Mouse (Mus musculus) urinary bladder, adult 2 months (tissue): Measurements from ENCODE around the gene Ppp4c. TPM values are rescaled to one million over a fixed set of nuclear protein-coding genes. Genes with fewer than 3 reads are reported as not detected.
"Not testable (repeated sequence)": the region's sequence is repeated elsewhere in the genome, so short reads cannot be mapped to it uniquely, and the experiment has no call there.

Experiments used
- DNase-seq: peaks from one replicate; pipeline ENCODE4 v3.0.0; 2022; ENCODE audit warnings: low spot score
- polyA plus RNA-seq: library from polyadenylated mRNA; depleted of rRNA; stranded (reverse); fragments of >200 nt; gene quantifications from 2 replicates; pipeline ENCODE4 v1.2.3, GENCODE M21; 2012

Ppp4c gene
- polyA plus RNA-seq, 1 experiment: 121 TPM

DNA sequence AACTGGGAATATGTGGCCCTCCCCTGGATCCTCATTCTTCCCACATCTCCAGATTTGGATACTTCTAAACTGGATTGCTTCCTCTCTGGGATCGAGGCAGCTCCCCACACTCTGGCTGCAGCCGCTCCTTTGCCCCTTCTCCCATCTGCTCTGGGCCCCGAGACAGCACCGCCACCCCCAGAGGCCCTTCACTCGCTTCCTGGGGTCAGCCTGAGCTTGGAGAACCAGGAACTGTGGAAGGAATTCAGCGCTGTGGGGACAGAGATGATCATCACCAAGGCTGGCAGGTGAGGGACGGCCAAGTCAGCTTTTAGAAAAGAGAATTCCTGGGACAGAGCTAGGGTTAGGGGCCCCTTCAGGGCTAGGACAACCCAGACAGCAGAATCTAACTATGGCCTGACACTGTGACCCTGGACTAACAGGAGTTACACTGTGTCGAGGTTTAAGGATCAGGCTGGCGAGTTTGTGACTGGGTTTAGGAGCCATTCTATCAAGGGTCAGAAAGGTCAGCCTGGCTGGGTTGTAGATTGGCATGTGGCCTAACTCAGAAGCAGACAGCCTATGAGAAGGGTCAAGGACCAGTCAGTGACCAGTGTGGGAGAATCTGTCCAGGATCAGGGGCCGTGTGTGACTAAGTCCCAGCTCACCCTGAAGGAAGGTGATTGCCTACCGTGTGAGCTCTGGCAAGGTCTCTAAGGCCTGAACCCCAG lies 10.5 kb downstream of the Ppp4c start:
- no peak for DNase-seq

DNA sequence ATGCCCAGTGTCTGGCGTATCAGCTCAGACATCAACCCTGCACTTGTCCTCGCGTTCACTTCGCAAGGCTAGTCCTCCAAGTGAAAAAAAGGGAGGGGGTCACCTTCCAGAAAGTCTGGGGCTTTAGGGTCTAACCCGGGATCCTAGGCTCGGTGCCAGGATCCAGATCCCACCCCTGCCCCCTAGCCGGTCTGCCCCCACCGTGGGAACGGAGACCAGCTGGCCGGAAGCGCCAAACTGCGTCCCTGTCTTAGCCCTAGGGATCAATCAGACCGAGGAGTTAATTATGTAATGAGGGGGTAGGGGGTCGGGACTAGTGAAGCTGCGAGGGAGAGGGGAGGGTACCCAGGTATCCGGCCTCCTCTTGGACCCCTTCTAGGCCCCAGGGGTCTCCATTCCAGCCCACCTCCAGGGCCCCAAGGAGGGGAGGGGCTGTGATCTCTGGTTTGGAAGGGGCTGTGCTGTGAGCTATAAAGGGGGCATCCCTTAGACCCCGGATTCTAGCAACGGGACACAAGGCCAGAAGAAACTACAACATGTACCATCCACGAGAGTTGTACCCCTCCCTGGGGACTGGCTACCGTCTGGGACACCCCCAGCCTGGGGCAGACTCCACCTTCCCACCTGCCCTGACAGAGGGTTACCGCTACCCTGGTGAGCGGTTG lies 11.2 kb downstream of the Ppp4c start, which contains the start of gene Tbx6:
Gene Tbx6, plus strand, starts transcription at position 513 of the 665 bp plus-strand sequence.
- DNase-seq: no peak

DNA sequence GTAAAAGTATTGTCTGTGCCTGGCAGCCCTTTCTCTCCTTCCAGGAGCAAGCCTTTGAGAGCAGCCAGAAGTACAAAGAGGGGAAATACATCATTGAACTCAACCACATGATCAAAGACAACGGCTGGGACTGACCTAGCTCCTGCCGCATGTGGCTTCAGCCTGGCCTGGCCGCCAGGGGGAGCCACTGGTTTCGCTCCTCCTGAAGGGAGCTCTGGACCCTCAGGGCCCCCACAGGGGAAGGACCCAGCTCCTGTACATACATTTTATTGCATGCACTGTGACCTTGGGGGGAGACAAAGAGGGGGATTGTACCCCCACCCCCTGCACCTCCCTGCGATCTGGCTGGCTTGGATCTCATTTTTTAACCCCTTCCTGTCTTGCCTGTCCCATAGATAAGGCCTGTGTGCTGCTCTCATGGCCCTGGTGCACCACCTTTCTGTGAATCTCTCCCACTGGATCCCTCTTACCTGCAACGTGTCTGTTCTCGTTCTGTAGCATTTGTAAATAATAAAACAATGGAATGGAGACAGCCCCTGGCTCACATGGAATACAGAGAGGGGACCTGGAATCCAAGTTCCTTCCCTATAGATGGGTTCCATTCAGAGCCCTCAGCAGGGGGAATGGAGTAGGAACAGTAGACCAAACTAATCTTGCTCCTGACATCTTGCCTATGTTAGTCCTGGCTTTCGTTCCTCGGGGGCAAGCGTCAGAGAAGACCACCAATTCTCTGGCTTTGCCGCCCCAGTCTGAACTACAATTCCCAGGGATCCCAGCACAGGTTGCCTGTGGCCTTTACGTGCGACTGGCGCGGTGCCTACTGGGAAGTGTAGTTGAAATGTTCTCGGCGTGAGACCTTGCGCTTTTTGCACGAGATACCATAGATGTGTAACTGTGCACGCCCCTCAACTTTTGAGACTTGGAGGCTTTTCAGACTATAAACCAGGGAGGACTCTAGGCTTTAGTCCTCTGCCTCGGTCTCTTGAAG lies 12.0 kb downstream of the Ppp4c start:
- DNase-seq: no peak

DNA sequence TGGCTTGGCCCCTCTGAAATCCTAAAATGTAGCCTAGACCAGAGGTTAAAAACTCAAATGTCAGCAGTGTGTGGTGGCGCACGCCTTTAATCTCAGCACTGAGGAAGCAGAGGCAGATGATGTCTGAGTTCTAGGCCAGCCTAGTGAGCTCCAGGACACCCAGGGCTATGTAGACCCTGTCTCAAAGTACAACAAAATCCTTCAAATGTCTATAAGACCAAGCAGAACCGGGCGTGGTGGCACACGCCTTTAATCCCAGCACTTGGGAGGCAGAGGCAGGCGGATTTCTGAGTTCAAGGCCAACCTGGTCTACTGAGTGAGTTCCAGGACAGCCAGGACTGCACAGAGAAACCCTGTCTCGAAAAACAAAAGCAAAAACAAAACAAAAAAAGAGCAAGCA lies 13.2 kb downstream of the Ppp4c start:
- DNase-seq: not testable (repeated sequence)

DNA sequence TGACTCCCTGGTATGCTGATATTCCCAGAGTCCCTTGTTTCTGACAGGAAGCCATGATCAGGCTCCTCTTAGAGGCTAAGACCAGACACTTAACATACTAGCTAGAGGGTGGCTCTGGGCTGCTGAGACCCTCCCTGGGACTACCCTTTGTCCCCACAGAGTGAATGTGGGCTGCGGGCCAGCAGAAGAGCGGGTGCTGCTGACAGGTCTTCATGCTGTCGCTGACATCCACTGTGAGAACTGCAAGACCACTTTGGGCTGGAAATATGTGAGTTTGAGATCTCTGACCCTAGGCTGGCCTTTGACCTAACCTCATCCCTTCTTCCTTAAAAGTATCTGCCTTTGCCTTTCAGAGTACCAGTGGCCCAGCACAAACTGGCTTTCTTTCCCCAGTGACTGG lies 14.1 kb downstream of the Ppp4c start:
- no peak for DNase-seq

DNA sequence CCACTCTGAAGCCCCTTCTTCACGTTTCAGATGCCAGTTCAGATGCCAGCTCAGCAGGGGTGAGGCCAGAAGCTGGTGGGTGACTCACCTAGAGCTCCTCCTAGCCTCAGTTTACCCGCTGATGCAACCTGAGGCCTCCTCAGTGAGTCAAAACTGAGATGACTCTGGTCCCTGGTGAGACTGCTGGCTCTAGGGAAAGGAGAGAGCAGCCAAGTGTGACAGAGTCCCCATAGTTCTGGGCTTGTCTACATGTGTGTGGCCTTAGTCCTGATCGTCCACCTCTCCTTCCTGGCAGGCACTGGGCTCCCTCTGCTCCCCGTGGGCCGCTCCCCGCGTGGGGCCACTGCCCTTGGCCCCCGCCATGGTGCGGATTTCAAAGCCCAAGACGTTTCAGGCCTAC lies 14.8 kb downstream of the Ppp4c start:
- no peak for DNase-seq

DNA sequence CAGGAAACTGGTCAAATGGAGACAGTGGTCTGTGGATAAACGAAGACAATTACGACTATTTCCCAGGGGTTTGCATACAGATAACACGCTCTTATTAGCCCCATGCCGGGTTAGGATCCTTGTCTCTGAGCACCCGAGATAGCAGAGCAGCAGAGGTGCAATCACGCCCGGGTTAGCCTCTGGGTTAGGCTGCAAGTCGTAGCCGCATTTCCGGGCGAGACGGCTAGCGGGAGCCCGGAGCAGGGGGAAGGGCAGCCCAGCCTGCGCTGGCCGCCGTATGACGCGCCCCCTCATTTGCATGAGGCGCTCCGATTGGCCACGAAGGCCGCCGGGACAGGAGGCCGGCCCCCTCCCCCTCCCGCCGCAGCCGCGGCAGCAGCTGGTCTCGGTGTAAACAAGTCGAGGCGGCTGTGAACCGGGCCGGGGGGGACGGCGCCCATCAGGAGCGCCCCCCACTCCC lies 15.7 kb downstream of the Ppp4c start, which contains the start of gene Ypel3:
Gene Ypel3, plus strand, starts transcription at position 358 of the 460 bp plus-strand sequence.
- DNase-seq: peak; percentile 92

DNA sequence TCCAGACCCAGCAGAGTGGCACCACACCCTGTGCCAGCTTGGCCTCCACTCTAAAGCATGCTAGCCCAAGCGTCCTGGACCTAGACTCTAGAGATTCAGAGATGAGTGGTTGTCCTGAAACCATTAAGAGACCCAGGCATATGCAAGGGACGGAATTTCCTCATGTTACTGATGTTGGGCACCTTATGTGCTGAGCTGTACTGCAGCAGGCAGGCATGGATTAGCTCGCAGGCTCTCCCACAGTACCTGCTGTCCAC lies 16.4 kb downstream of the Ppp4c start:
- no peak for DNase-seq

DNA sequence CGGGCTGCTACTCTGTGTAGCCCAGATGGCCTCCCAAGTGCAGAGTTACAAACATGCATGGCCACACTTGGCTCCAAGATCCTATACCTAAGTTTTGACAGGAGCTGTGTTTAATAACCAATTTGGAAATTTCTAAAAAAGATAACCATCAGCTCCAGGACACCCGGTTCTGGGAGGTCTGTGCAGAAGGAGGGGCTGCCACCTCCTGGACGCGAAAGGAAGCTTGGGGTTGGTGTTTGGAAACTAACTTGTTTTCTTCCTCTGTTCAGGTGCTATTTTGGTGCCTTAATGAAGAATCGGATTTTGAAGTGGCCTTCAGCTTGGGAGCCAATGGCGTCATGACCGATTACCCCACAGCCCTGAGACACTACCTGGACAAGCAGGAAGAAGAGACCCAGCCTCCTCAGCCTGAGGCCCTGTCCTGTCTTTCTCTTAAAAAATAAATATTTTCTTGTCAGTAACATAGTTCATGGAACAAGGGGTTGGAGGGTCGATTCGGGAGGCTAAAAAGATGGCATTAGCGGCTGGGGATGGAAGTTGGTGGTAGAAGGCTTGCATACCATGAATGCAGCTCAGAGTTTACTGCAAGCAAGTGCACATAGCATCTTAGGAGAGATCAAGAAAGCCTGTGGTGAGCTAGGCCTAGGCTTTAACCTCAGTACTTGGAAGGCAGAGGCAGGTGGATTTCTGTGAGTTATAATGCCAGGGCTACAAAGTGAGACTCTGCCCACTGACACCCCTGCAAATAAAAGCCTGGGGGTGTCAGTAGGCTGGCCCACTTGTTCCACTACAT lies 16.9 kb downstream of the Ppp4c start:
- DNase-seq: no peak

DNA sequence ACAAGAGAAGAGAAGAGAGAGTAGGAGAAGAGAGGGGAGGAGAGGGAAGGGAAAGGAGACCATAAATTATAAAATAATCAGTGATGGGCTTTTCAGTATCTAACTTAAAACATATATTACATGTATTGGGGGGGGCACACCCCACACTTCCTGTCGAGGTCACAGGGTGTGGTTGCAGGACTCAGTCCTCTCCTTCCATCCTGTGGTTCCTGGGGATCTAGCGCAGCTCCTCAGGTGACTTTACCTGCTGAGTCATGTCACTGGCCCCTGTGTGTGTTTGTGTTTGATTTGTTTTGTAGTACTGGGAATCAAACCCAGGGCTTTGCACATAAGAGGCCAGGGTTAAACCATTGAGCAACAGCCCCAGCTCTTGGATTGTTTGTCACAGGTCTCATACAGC lies 17.8 kb downstream of the Ppp4c start:
- no peak for DNase-seq

DNA sequence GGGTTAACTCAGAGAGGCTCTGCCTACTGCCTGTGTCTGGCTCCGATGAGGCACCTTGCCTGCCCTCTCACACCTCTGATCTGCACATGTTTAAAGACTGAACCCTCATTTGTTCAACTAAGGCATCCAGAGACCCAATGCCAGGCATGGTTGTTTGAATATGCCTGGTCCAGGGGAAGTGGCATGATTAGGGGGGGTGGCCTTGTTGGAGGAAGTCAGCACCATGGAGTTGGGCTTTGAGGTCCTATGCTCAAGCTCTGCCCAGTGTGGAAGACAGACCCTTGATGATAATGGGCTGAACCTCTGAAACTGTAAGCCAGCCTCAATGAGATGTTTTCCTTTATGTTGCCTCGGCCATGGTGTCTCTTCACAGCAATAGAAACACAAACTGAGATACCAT lies 18.9 kb downstream of the Ppp4c start:
- DNase-seq: no peak

DNA sequence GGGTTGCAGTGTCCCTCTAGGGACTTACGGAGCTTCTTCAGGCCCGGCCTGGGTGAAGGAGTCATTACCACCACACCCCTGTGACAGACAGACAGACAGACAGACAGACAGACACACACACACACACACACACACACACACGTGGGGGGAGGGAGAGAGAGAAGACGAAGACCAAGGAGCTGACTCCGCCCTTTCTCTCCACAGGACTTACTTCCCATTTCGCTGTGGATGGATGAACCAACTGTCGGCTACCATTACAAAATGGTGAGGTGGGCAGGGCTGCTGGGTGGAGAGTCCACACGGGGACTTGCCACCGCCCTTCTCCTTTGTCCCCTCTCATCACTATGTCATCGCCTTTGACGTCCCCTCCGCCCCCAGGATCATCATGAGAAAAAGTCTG lies 21.5 kb downstream of the Ppp4c start:
- no peak for DNase-seq

DNA sequence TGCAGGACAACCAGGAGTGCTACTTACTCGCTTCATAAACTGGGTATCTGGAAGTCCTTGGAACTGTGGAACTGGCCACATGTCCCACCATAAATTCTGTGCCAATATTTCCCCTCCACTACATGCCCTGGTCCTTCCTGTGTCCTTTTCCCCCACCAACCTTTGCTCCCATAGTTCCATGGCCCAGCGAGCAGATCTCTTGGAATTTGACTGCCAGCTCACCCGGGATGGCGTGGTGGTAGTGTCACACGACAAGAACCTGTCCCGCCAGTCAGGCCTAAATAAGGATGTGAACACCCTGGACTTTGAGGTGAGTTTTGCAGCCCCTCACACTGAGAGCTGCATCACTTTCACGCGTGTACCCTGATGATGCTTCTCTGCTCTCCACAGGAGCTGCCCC lies 25.3 kb downstream of the Ppp4c start:
- DNase-seq: no peak

DNA sequence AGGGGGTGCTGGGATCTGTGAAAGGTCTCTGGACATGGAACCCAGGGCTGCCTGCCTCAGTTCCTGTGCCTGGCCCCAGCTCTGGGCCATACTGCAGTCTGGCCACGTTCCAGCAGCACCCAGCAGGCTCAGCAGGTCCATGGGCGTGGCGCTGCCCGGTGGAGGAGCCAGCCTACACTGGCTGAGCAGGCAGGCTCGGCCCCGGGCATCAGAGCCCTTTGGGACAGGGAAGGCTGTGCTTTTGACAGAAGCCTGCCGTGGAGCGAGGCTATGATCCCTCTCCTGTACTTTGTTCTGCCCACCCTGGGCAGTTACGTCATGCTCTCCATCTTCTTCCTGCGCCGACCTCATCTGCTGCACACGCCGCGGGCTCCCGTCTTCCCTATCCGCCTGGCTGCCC lies 26.1 kb downstream of the Ppp4c start, which contains the start of gene Gdpd3:
Gene Gdpd3, plus strand, starts transcription at position 134 of the 400 bp plus-strand sequence.
- no peak for DNase-seq

DNA sequence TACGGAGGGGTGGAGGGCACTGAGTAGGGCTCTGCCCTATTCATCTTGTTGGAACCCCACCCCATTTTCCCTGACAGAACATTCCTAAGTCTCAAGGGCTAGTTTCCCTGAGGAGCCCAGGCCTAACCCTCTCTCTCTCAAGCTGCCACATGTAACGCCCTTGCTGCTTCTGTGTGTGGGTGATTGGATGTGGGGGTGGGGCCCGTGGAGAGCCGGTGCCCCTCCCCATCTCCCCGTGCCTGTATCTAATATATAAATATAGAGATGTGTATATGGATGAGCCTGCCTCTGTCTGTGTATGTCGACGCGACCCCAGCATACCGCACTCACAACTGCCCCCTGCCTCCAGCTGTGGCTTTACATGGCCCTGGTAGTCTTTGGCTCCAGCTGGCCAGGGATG lies 26.8 kb downstream of the Ppp4c start:
- DNase-seq: no peak

DNA sequence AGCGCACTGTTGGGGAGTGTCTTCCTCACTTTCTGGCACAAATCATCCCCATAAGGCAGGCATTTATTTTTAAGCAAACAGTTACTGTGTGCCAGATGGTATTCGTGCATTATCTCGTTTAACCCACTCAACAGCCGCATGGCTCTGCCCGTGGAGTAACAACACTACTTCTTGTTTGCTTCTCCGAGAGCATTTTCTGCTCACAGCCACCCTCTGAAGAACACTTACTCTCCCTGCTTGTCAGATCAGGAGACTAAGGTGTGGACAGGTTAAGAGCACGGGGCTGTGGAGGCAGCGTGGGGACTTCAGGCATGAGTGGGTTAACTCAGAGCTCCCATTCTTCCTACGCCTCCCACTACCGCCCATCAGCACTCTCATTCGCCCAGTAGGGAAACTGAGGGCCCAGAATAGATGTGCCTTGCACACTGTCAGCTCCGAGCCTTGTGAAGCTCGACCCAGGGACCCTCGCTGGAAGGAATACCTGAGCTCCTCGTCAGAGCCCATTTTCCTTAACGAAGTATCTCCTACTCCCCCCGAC lies 29.8 kb downstream of the Ppp4c start:
- DNase-seq: no peak

DNA sequence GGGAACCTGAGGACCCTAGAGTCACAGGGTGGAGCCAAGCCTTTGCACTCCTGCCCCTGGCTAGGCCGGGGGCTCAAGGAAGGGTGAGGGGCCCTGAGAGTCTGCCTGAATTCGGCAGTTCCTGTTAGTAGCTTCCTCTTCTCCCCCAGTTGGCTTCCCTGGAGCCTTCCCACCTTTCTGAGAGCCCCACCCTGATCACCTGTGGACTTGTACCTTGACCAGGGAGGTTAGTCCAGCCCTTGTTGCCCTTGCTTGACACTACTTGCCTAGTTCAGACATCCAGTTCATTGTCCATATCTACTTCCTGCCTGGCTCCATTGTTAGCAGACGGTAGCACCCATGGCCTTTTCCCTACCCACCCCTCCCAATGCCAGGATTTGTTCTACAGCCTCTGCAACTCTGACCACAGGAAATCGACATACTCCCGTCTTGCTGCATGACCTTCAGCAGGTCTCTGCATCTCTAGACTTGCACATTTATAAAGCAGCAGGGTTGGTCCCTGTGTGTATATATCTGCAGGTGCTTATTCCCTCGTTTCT lies 30.7 kb downstream of the Ppp4c start:
- DNase-seq: no peak

DNA sequence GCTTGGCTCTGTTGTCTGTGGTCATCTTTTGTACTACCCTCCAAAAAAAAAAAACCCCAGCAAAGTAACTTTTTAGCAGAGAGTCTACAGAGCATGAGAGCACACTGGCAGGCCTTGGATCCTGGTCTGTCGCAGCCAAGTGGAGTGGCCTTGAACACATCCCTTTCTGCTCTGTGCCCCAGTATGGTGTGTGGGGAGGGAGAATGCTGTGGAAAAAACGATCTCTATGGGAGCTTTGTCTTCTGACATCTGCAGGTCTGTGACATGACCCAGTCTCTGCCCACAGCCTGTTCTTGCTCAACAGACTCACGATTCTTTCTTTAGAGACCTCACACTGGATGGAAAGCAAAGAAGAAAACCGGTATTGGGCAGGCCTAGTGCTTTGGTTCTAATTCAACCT lies 31.3 kb downstream of the Ppp4c start:
- DNase-seq: no peak

DNA sequence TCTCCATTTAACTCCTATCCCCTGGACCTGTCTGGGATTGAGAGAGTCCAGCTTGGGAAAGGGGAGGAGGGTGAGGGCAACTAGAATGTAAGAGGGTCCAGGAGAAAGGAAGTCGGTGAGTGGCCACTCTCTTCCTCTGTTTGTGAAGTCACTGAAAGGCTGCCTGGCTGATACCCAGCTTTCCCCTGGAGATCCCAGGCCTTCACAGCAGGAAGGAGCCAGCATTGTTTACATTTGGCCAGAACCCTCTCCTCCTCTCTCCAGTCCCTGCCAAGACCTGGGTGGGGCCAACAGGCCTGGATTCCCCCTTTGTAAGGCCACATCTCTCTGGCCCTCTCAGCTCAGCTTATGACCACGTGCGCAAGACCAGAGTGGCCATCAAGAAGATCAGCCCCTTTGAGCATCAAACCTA lies 31.9 kb downstream of the Ppp4c start:
- DNase-seq: no peak

DNA sequence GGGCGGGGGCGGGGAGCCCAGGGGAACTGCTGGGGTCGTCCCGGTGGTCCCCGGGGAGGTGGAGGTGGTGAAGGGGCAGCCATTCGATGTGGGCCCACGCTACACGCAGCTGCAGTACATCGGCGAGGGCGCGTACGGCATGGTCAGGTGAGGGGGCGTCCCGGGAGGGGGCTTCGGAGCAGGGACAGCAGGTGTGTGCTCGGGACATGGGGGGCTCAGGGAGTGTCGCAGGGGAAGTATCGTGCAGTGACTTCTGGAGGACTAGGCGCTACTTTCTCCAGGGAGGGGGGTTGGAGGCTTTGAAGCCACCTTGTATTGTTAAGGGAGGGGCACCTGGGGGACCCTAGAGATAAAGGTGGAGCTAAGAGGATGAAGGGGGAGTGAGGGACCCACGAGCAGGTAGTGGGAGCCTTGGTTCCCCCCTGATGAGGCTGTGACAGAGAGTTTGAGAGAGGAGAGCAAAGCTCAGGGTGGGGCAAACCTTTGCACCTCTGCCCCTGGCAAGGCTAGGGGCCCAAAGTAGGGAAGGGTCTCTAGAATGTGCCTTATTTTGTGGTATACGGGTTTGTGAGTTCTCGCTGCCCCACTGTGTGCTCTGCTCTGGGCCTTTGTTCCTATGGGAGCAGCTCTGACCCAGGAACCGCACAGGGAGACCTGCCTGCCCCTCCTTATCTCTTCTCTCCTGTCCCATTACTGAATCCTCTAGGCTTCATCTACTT lies 32.5 kb downstream of the Ppp4c start:
- DNase-seq: no peak
